Mouse (Mus musculus) hindbrain, embryonic 16.5 days (tissue): ENCODE measurements around the gene Eif4e1b. TPM values are rescaled to one million over a fixed set of nuclear protein-coding genes. Genes with fewer than 3 reads are reported as not detected.
A peak's percentile ranks its signal among the peaks of the same experiment; 100 is the strongest.

Experiments
- ATAC-seq: fragments of 200-750 bp; cut with Nextera tagmentation; 2 replicates; pipeline ENCODE4 v1.8.0; 2017; ENCODE audit warnings: moderate TSS enrichment, moderate library complexity
- H3K27ac ChIP-seq: fragments of 300-500 bp; sonication (generic); 2 replicates; pipeline ENCODE4 v1.5.1; 2014; ENCODE audit warnings: low read depth, mild to moderate bottlenecking, control low read depth, low read length, moderate library complexity
- H3K27me3 ChIP-seq: fragments of 300-500 bp; sonication (generic); replicated peaks from 2 replicates; pipeline ENCODE4 v1.6.1; 2014; ENCODE audit warnings: low read length; ENCODE audit not compliant: control insufficient read depth, insufficient read depth
- H3K36me3 ChIP-seq: fragments of 300-500 bp; sonication (generic); 2 replicates; pipeline ENCODE4 v1.6.1; 2014; ENCODE audit warnings: mild to moderate bottlenecking, low read length, moderate library complexity, mixed read lengths; ENCODE audit not compliant: control insufficient read depth, insufficient read depth
- H3K4me1 ChIP-seq: fragments of 300-500 bp; sonication (generic); 2 replicates; pipeline ENCODE4 v1.6.1; 2014; ENCODE audit warnings: low read depth, low read length; ENCODE audit not compliant: control insufficient read depth, insufficient read depth
- H3K4me2 ChIP-seq: fragments of 300-500 bp; sonication (generic); 2 replicates; pipeline ENCODE4 v1.6.1; 2014; ENCODE audit warnings: mild to moderate bottlenecking, low read length, control low read depth, moderate library complexity
- H3K4me3 ChIP-seq: fragments of 300-500 bp; sonication (generic); 2 replicates; pipeline ENCODE4 v1.5.1; 2014; ENCODE audit warnings: mild to moderate bottlenecking, low read length, control low read depth, moderate library complexity
- H3K9ac ChIP-seq: fragments of 300-500 bp; sonication (generic); 2 replicates; pipeline ENCODE4 v1.6.1; 2014; ENCODE audit warnings: low read depth, mild to moderate bottlenecking, control low read depth, low read length, moderate library complexity
- H3K9me3 ChIP-seq: fragments of 300-500 bp; sonication (generic); 2 replicates; pipeline ENCODE4 v1.6.1; 2014; ENCODE audit warnings: mild to moderate bottlenecking, low read length, moderate library complexity; ENCODE audit not compliant: control insufficient read depth
- WGBS: fragments of 180-500 bp; shearing (Covaris S2); extraction: QIAGEN DNeasy Blood & Tissue Kit; methylation state at CpG from one replicate; pipeline ENCODE4 v1.1.7; 2014; 5-methylcytosine and 5-hydroxymethylcytosine counted together
- polyA plus RNA-seq: library from polyadenylated mRNA; unstranded; fragments of >200 nt; fragmentation: Nextera tagmentation; extraction: Ambion mirVana; gene quantifications from 2 replicates; pipeline ENCODE4 v1.2.1, GENCODE M21; 2015

The Eif4e1b gene
- not detected in 2 replicates for polyA plus RNA-seq

DNA sequence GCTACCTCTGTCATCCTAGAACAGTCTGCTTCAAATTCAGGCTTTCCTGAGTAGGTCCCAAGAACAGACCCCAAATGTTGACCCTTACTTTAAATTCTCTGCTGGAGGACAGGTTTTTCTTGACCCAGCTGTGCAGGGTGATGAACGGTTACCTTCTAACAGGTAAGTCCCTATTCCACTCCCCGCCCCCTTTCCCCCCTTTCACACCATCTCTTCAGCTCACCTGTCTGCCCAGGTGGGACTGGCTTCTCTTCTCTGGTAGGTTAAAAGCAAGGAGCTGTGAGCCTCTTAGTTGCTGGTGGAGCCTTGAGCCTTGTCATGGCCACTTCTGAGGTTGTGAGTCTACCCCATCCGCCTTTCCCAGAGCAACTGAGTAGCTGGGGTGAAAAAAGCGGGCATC lies at the start of gene Eif4e1b:
Eif4e1b (plus strand) TSS at position 301 of the 400 bp plus-strand sequence.
- Histone ChIP-seq H3K9me3 (no peaks in the 10 kb centered on the region), H3K36me3 (no peaks in the 10 kb centered on the region), H3K9ac (no peak within 1 kb of the TSS), H3K4me3 (no peak within 1 kb of the TSS), H3K4me2 (no peak within 1 kb of the TSS), H3K4me1 (peaks cover 4% of the 10 kb centered on the region), H3K27me3 (no peaks in the 10 kb centered on the region), H3K27ac (no peak within 1 kb of the TSS)
- 94% methylated on average over 4 of the region's 4 CpGs for WGBS
- no peak for ATAC-seq

DNA sequence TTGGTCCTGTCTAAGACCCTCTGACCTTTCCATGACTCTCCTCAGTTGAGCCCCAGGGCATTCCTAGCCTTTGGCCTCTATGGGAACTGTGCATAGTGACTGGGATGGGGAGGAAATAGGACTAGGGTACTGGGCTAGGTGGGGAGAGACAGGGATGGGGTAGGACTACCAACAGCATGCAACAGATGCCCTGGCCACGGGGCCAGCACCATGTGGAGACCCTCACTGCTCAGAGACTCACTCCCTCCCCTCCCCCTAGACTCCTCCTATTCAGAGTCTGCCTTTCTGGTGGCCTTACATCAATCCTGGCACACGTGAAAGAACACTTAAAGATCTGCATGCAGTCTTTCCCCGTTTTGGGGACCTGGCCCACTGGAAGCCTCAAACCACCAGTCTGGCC lies 46.9 kb upstream of the Eif4e1b start:
- H3K36me3 ChIP-seq: peaks cover 30% of the 10 kb centered on the region
- no peak overlapping the region for H3K27ac ChIP-seq
- H3K9ac ChIP-seq: no peak overlapping the region
- no peak overlapping the region for H3K4me2 ChIP-seq
- no peak overlapping the region for H3K4me3 ChIP-seq
- no peaks in the 10 kb centered on the region for H3K27me3 ChIP-seq
- ATAC-seq: no peak
- peaks cover 15% of the 10 kb centered on the region for H3K4me1 ChIP-seq
- WGBS: 28% methylated on average over 3 of the region's 3 CpGs
- H3K9me3 ChIP-seq: no peaks in the 10 kb centered on the region

DNA sequence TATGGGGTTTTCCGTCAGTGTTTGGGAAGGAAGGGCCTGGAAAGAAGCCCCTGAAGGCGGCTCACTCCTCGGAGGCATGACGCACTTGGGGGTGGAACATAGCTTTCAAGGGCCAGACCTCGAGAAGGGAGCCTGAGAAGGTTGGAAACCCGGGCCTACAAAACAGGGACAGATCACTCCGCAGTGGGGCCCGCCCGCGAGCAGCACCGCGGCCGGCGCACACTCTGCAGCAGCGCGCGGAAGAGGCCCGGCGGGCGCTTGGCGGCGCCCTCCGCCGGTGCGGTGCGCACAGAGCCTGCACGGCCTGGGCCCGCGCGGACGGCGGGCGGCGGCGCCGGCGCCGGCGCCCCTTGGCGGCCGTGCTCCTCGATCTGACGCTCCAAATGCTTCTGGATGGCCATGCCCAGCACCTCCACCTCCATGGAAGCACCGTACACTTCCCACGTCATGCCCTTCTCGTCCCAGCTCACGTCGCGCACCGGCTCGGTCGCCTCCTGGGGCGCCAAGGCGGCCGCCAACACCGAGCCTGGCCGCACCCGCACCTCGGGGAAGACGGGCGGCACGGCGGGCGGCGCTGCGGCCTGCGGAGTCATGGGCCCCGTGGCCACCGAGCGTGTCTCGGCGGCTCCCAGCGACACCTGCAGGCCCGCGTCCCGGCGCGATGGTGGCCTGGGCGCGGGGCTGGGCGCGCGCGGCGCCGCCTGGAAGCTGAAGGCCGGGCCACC lies 46.1 kb upstream of the Eif4e1b start:
- H3K9ac ChIP-seq: peak overlapping the region; percentile 25; the same call in 1 of the 2 replicates
- no peaks in the 10 kb centered on the region for H3K9me3 ChIP-seq
- H3K4me1 ChIP-seq: peaks cover 15% of the 10 kb centered on the region
- WGBS: 3% methylated on average over 70 of the region's 87 CpGs
- H3K27me3 ChIP-seq: no peaks in the 10 kb centered on the region
- H3K4me2 ChIP-seq: peak overlapping the region; percentile 43
- no peak overlapping the region for H3K27ac ChIP-seq
- 0 out of 2 replicates have a peak, but pooled peaks have one; percentile 38 for ATAC-seq
- peak overlapping the region; percentile 20 for H3K4me3 ChIP-seq
- H3K36me3 ChIP-seq: peaks cover 30% of the 10 kb centered on the region

DNA sequence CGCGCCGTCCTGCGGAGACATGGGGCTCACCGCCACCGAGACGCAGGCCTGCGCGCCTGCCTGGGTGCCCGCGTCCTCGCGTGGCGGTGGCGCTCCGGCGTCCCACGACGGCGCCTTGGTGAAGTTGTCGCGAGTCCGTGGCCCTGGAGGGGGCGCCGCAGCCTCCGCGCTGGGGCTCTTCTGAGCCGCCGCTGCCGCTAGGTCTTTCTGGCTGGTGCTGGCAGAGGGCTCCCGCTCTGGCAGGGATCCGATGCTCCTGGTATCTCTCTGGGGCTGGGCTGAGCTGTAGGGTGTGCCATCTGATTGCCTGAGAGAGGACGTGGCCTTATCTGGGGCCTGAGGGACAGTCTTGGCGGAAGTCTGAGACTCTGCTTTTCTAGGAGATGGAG lies 45.6 kb upstream of the Eif4e1b start:
- Histone ChIP-seq H3K4me1 (peaks cover 15% of the 10 kb centered on the region), H3K4me3 (peak overlapping the region; percentile 20; the same call in 1 of the 2 replicates), H3K27ac (no peak overlapping the region), H3K9me3 (no peaks in the 10 kb centered on the region), H3K27me3 (no peaks in the 10 kb centered on the region), H3K4me2 (peak overlapping the region; percentile 43), H3K36me3 (peaks cover 30% of the 10 kb centered on the region), H3K9ac (peak overlapping the region; percentile 25; the same call in 1 of the 2 replicates)
- no peak for ATAC-seq
- WGBS: 6% methylated on average over 25 of the region's 34 CpGs

DNA sequence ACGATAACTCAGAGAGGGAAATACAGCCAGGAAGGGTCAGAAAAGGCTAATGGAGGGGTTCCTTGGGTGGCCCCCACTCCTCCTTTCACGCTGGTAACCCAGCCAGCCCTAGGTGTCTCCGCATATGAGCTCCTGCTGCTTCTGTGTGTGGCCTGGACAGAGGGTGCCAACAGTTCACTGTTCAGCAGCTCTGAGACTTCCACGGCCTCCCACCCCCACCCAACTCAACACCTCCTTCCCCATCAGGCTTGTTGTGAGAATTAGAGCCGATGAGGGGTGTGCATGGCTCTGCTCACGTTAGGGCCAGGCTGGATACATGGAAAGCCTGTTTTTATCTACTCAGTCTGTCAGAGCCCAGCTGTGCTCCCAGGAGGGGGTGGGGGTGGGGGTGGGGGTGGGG lies 37.7 kb upstream of the Eif4e1b start:
- peaks cover 3% of the 10 kb centered on the region; the same call in 1 of the 2 replicates for H3K36me3 ChIP-seq
- H3K27ac ChIP-seq: no peak overlapping the region
- 0 out of 2 replicates have a peak overlapping the region, but pooled peaks have one; percentile 8 for H3K4me3 ChIP-seq
- WGBS: 44% methylated on average over 6 of the region's 6 CpGs
- H3K27me3 ChIP-seq: no peaks in the 10 kb centered on the region
- H3K9ac ChIP-seq: peak overlapping the region; percentile 27; the same call in 1 of the 2 replicates
- H3K4me1 ChIP-seq: peaks cover 23% of the 10 kb centered on the region
- ATAC-seq: no peak
- peak overlapping the region; percentile 31 for H3K4me2 ChIP-seq
- no peaks in the 10 kb centered on the region for H3K9me3 ChIP-seq

DNA sequence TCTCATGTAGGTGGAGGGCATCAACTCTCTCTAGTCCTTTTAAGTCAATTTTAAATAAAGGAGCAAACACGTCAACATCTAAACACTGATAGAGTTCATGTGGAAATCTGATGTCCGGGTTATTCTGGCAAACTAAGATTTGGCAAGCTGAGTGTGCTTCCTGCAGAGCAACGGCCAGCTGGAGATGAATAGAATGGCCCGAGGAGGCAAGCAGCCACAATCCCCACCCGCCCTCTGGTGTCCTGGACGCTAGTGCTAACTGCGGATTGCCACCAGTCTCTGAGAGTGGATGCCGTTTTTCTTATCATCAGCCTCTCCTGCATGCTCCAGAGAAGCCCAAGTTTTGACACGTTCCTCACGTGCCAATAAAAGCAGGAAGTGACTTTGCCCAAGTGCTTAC lies 36.9 kb upstream of the Eif4e1b start:
- no peak for ATAC-seq
- H3K4me1 ChIP-seq: peaks cover 23% of the 10 kb centered on the region
- no peak overlapping the region for H3K9ac ChIP-seq
- H3K36me3 ChIP-seq: no peaks in the 10 kb centered on the region
- 21% methylated on average over 10 of the region's 10 CpGs for WGBS
- H3K4me3 ChIP-seq: no peak overlapping the region
- H3K27ac ChIP-seq: no peak overlapping the region
- H3K9me3 ChIP-seq: no peaks in the 10 kb centered on the region
- H3K4me2 ChIP-seq: peak overlapping the region; percentile 81
- no peaks in the 10 kb centered on the region for H3K27me3 ChIP-seq

DNA sequence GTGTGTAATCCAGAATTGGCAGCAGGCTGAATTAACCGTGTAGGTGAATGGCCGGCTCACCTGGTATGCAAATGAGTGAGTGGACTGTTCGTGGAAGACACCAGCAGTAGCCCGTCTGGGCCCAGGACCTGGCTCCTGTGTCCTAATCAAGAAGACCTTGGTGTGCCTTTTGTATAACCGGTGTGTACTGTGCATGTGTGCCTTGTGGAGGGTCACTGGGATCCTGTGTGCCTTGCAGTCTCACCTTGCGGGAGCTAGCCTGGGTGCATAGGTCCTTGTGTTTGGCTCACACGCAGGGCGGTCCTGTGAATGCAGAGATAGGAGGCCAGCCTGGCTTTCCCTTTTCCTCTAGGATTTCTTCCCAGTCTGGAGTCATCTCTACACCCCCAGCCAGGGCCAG lies 35.6 kb upstream of the Eif4e1b start:
- Histone ChIP-seq H3K4me2 (peak overlapping the region; percentile 81), H3K27me3 (no peaks in the 10 kb centered on the region), H3K9ac (peak overlapping the region; percentile 91), H3K36me3 (no peaks in the 10 kb centered on the region), H3K4me3 (peak overlapping the region; percentile 72), H3K27ac (peak overlapping the region; percentile 94), H3K9me3 (no peaks in the 10 kb centered on the region), H3K4me1 (peaks cover 23% of the 10 kb centered on the region)
- ATAC-seq: no peak; the same call in 1 of the 2 replicates
- 77% methylated on average over 8 of the region's 8 CpGs for WGBS

DNA sequence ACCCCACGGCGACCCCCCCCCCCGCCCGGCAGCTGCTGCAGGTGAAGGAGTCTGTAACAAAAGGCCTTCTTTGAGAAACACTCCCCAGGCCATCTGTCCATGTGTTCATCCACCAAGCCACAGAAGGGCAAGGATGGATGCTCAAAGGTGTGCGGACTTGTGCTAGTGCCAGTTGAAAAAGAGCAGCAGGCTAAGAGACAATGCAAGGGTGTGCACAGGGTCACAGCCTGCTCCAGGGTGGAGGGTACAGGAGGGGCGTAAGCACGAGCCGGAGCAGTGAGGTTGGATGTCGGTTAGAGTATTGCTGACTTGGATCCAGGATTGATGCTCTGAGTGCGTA lies 35.1 kb upstream of the Eif4e1b start:
- no peaks in the 10 kb centered on the region for H3K27me3 ChIP-seq
- H3K4me2 ChIP-seq: peak overlapping the region; percentile 81
- H3K9me3 ChIP-seq: no peaks in the 10 kb centered on the region
- ATAC-seq: peak; percentile 40; the same call in 1 of the 2 replicates
- H3K4me3 ChIP-seq: peak overlapping the region; percentile 72
- H3K36me3 ChIP-seq: no peaks in the 10 kb centered on the region
- peak overlapping the region; percentile 91 for H3K9ac ChIP-seq
- 27% methylated on average over 10 of the region's 10 CpGs for WGBS
- peak overlapping the region; percentile 94 for H3K27ac ChIP-seq
- peaks cover 23% of the 10 kb centered on the region for H3K4me1 ChIP-seq

DNA sequence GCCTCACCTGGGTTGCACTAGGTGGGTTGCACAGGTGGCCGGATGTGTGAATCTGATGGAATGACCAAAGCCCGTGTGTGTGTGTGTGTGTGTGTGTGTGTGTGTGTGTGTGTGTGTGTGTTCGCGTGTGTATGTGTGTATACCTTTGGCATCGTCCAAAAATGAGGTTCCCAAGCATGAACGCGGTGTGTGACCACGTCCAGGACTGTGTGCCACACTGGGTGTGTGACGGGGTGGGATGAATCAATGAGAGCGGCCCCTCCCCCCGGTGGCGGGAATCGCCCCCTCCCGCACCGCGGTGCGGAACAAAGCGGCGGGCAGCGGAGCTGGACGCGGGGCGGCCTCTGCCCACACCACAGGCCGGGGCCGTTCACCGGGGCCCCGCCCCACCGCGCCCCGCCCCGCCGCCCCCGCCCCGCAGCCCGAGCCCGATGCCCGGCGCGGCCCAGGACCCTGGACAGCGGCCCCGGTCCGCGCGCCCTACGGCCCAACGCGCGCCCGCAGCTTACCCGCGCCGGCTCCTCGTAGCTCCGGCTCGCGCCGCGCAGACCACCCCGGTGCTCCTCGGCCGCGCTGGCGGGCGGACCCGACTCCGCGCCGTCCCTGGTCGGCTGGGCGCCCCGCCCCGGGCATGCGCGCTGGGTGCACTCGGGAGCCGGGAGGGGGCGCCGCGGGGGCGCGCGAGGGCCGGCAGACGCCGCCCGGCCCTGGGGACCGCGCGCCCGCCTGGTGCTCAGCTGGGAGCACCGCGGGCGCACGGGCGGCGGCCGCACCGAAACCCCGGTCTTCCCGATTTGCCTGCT lies 34.5 kb upstream of the Eif4e1b start:
- peak overlapping the region; percentile 81 for H3K4me2 ChIP-seq
- H3K4me3 ChIP-seq: peak overlapping the region; percentile 72
- peak; percentile 88 for ATAC-seq
- no peaks in the 10 kb centered on the region for H3K9me3 ChIP-seq
- H3K9ac ChIP-seq: peak overlapping the region; percentile 91
- H3K27ac ChIP-seq: peak overlapping the region; percentile 94
- no peaks in the 10 kb centered on the region for H3K36me3 ChIP-seq
- H3K4me1 ChIP-seq: peaks cover 23% of the 10 kb centered on the region
- H3K27me3 ChIP-seq: no peaks in the 10 kb centered on the region
- under 1% methylated on average over 76 of the region's 100 CpGs for WGBS
